Mouse (Mus musculus): ENCODE data around the gene Nol12.

Nol12 gene

DNA sequence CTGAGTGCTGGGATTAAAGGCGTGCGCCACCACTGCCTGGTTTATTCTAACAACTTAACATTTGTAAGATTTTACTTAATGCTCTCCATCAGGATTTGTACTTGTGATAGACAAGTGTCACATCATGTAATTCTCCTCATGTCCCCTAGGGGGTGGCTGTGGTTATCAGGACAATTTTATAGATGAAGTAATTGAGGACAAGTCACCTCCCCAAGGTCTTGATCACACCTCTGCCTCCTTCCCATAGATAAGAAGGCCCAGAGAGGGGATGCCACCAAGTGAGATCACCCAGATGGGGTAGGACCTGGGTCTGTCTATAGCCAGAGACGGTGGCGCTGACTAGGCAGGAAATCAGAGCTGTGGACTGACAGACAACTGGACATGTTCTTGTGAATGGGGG is 21.6 kb downstream of the Nol12 start:
- peak; percentile 28 for DNase-seq

DNA sequence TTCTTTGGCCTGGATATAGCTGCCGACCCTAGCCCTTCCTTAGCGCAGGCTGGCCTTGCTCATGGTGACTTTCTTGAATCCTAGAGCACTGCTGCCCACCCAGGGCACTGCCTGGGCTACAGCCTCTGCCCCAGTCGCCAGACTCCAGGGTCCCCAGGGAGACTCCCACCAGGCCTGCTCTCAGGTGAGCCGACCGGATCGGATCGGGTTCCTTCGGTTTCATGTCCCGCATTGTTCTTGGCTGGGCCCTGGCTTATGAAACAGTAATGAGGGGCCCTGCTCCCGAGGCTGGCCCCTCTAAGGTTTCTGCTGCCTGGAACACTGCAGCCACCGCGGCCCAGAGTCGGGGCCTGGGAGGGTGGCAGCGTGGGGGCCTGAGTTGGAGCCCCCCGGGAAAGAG is 22.3 kb downstream of the Nol12 start:
- DNase-seq: no peak

GRCm38 (mm10) chr15:78959537-78959936 is 24.8 kb downstream of the Nol12 start:
- DNase-seq: no peak

- DNase-seq: no peak
Measured at GRCm38 (mm10) chr15:78960088-78960487, 25.4 kb downstream of the Nol12 start.

DNA sequence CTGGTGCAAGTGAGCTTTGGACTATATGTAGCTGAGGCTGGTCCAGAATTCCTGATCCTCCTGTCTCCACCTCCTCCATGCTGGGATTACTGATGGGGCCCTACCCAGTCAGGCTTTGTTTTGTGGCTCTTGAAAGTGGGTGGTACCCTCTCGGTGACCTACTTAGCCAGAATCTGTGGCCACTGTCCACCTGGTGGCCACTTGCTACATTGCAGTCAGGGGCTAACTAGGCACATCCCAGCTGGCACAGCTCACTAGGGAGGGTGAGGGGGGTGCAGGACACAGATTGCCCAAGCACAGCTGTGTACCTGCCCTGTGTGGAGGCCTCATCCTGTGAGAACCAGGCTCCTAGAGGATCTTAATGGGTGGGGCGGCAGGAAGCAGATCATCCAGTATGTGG is 28.2 kb downstream of the Nol12 start:
- DNase-seq: peak; percentile 45

DNA sequence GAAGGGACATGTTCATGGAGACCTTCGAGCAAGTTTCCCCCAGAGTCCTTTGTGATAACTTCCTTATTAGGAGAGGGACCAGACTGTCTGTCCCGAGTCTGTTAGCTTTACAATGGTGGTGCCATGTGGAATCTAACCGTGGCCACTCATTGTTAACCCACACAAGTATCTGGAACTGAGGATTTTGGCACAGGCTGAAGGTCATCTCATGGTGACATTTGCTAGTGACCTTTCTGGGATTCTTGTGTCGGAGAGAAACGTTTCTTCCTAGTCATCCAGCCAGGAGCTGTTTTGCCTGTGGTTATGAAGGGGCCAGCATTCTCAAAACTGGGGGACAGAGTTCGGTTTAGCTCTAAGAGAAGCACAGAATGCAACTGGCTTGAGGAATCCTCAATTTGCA is 36.9 kb downstream of the Nol12 start:
- no peak for DNase-seq

- no peak for DNase-seq
Measured at GRCm38 (mm10) chr15:78973950-78974349, 39.2 kb downstream of the Nol12 start.

GRCm38 (mm10) chr15:78977676-78978159 is 43.0 kb downstream of the Nol12 start:
- no peak for DNase-seq

DNA sequence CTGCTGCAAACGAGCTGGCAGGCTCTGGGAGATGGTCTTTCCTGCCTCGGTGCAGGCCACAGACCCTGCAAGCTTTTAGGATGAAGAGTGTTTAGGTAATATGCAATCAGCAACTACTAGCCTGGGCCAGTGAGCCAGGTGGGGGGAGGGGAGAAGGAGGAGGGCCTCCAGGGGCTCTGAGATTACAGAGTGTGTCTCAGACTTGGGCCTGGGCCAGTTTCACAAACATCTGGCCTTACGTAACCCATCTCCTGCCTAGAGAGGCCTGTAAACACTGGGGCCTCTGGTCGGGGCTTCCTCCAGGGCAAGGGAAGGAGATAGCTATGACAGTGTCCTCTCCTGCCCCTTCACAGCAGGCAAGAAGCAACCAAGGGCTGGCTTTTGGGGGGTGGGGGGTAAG is 44.1 kb downstream of the Nol12 start:
- no peak for DNase-seq

DNA sequence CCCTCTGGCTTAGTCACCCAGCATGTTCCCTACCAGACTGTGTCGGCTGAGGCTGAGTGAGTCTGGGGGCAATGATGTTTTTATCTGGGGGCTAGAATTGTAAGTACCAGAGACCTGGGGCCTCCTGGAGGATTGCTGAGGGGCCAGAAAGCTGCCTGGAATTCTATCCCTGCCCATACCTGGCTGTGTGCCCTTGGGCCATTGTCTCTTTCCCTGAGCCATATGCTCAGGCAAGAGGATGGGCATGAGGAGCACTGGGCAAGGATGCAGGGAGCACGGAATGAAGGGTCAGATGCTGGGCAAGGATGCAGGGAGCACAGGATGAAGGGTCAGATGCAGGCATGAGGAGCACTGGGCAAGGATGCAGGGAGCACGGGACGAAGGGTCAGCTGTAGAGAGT is 45.4 kb downstream of the Nol12 start:
- no peak for DNase-seq

DNA sequence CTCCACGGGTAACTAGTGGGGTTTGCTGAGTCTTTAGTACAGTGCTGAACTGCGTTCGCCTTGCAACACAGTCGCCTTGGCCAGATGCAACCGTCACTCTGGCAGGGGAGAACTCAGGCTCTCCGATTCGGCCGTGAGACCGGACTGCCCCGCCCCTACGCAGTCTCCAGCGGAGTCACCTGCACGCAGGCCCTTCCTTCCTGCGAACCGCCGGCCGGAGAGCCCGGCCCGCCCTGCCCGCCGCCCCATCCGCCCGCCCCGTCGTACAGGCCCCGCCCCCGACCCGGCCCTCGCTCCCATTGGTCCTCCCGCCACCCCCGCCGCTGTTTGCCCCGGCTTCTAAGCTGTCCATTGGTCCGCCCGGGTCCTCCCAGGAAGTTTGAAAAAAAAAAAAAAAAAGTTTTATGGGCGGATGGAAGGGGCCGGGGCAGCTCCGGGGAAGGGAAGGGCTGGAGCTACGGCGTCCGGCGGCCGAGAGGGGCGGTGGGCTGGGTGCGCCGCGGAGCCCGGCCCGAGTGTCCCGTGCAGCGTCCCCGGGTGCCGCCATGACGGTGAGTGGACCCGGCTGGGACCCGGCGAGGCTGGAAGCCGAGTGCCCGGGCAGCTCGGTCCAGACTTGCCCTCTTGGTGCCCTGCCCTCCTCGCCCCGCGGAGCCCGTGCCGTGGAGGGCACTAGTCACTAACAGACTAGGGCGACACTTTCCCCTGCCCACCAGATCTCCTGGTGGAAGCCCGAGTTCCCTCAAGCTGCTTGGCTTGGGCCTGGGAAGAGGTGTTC is 48.1 kb downstream of the Nol12 start:
- peak; percentile 89 for DNase-seq

- DNase-seq: peak; percentile 65
Measured at GRCm38 (mm10) chr15:78983436-78984285, 48.9 kb downstream of the Nol12 start.

- no peak for DNase-seq
Measured at GRCm38 (mm10) chr15:78984286-78984778, 49.6 kb downstream of the Nol12 start.

DNA sequence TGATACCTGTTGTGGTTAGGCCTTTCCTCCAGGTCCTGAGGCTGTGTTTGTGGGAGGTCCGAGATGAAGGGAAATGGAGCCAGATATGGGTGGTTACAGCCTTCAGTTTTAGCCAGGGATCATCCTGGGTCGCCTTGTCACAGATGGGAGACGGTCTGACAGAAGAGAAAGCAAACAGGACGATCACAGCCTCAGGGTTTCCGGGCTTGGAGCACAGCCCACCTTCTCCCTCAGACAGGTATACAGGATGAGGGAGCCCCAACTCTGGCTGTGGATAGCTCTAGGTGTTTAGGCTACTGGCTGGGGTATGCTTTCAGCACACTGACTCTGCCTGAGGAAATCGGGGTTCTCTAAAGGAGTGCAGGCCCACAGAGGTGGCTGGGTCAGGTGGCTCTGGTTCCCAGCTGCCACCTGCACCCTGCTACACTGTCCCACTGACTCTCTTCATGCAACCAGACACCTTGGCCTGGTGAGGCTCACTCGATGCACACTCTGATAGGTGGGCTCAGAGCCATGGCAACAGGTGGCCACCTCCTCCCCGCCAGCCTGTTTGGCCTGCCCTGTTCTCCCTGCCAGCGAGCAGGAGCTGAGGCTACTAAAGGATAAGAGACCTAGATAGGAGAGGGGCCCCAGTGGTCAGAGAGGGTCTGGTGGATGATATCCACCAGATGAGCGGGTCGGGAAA is 51.9 kb downstream of the Nol12 start:
- DNase-seq: no peak

DNA sequence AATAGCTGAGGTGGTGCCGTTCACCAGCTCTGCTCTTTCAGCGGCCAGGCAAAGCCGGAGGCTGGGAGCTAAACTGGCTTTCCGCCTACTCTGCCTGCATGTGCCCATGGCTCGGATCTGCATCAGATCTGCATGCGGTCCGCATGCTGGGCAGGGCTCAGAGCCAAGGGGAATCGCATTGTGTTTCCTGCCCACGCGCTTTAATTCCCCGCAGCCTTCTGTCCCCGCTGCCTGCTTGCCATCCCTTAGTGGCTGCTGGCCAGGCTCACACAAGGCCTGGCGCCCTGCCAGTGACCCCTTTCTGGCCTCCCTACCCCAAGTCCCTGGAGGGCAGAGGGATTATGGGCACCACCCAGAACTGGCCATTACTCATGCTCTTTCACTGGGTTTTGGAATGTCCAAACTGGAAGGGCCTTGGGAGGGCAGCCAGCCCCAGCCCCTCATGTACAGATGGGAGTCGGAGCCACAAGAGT is 53.8 kb downstream of the Nol12 start:
- no peak for DNase-seq

DNA sequence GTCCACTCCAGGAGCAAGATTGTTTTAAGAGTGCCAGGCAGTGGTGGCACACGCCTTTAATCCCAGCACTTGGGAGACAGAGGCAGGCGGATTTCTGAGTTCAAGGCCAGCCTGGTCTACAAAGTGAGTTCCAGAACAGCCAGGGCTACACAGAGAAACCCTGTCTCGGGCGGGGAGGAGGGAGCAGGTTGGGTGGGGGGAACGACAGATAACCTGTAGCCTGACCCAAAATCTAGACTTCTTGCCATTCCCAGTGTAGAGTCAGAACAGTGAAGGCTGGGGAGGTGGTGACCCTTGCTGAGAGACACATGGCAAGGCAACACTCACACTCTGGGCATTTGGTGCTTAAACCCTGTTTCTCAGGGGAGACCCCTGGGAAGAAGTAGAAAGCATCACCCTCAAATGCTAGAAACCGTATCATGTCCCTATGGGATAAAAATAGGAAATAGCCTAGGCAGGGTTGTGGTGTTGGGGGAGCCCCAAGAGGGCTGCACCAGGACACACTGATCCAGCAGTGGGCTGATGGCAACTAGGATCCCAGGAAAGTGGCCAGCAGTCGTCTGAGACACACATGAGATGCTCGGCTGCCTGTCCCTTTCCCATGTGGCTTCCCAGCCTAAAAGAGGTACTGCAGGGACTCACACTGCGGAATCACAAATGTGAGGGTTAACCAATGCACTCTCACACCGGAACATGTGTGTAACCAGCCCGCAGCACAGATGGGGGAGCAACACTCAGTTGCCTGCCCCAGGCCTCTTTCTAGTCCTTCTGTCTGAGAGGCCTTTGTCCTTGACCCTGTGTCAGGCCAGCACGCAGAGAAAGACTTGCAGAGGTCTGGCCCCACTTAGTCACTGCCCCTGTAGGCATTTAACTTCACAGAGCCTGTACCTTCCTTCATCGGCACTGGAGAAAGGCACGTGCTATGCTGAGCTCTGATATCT is 54.7 kb downstream of the Nol12 start:
- no peak for DNase-seq

DNA sequence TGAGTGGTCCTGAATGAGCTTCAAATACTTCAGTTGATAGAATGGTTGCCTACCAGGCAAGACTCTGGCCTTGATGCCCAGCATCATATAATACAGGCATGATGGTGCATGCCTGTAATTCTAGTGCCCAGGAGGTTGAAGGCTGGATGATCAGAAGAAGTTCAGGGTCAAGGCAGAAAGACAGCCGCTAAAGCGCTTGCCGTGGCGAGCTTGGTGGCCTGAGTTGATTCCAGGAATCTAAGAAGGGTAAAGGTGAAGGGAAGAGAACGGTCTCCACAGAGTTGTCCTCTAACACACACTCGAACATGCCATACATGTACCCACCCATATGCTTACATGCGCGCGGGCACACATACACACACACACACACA is 55.3 kb downstream of the Nol12 start:
- no peak for DNase-seq

- DNase-seq: no peak
Measured at GRCm38 (mm10) chr15:78990970-78991525, 56.3 kb downstream of the Nol12 start.

DNA sequence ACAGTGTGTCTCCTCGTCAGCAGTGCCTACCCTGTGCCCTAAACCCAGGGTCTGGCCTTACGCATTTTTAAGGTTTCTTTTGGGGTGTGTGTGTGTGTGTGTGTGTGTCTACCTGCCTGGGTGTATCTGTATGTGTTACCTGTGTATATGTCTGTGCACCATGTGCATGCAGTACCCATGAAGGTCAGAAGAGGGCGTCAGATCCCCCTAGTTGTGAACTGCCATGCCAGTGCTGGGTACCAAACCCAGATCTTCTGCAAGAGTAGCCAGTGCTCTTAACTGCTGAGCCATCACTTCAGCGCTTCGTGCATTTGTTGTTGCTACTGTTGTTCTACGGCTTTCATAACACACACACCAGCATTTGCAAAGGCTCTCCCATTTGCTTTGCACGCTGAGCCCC is 57.5 kb downstream of the Nol12 start:
- no peak for DNase-seq

GRCm38 (mm10) chr15:78992925-78993324 is 58.2 kb downstream of the Nol12 start:
- no peak for DNase-seq

All from thymus, postnatal 14 days (tissue).